Mouse (Mus musculus): Measurements from ENCODE around the gene Klc2.

GRCm38 (mm10) chr19:5072389-5073019 lies 45.9 kb downstream of the Klc2 start:
- TF ChIP-seq CTCF (IDR thresholded peaks at IDR 0.05; ENCODE audit: extremely low read depth, insufficient read depth, low read length) (no peak), POLR2A (IDR thresholded peaks at IDR 0.05; ENCODE audit: extremely low read depth, insufficient read depth, low read length) (no peak)

All from cortical plate, adult 2 months (tissue).